Mouse (Mus musculus) heart, embryonic 14.5 days (tissue): ENCODE measurements at regions not wholly inside any gene's neighbourhood (a gene's known extent, or its start where the extent isn't known, plus 50 kb on each side); places are given as distances from the start of the nearest gene placed in this dataset.

ENCODE experiments used
- ATAC-seq: fragments of 200-750 bp; cut with Nextera tagmentation; 2 replicates; pipeline ENCODE4 v1.8.0; 2017; ENCODE audit warnings: low read depth, moderate TSS enrichment; ENCODE audit not compliant: insufficient number of reproducible peaks, insufficient read depth, low FRiP score
- H3K27ac ChIP-seq, 2 experiments: fragments of 200-500 bp in 1 of 2; fragments of 300-500 bp in 1 of 2; sonication (generic) in 1 of 2; replicated peaks in 1 of 2; 2 replicates each; pipeline ENCODE4 v1.5.1; 2012 to 2014; ENCODE audit warnings: low read depth in 2 of 2, low read length in 2 of 2, control low read depth in 1 of 2, mild to moderate bottlenecking in 1 of 2, mixed read lengths in 1 of 2; ENCODE audit not compliant: control insufficient read depth in 1 of 2, insufficient read depth in 1 of 2
- H3K27me3 ChIP-seq: fragments of 300-500 bp; sonication (generic); 2 replicates; pipeline ENCODE4 v1.6.1; 2014; ENCODE audit warnings: mild to moderate bottlenecking, low read length, control low read depth; ENCODE audit not compliant: control insufficient read depth, insufficient read depth
- H3K36me3 ChIP-seq: fragments of 300-500 bp; sonication (generic); 2 replicates; pipeline ENCODE4 v1.6.1; 2014; ENCODE audit warnings: mild to moderate bottlenecking, control low read depth, low read length, mixed read lengths; ENCODE audit not compliant: control insufficient read depth, insufficient read depth
- H3K4me1 ChIP-seq, 2 experiments: fragments of 200-500 bp in 1 of 2; fragments of 300-500 bp in 1 of 2; sonication (generic) in 1 of 2; 2 replicates each; pipeline ENCODE4 v1.6.1; 2012 to 2014; ENCODE audit warnings: low read length in 2 of 2, control low read depth in 1 of 2, mixed read lengths in 1 of 2; ENCODE audit not compliant: control insufficient read depth in 2 of 2, insufficient read depth in 2 of 2
- H3K4me2 ChIP-seq: fragments of 300-500 bp; sonication (generic); 2 replicates; pipeline ENCODE4 v1.6.1; 2014; ENCODE audit warnings: mild to moderate bottlenecking, low read length
- H3K4me3 ChIP-seq, 2 experiments: fragments of 200-500 bp in 1 of 2; fragments of 300-500 bp in 1 of 2; sonication (generic) in 1 of 2; 2 replicates each; pipeline ENCODE4 v1.5.1; 2012 to 2014; ENCODE audit warnings: low read length in 2 of 2, mild to moderate bottlenecking in 2 of 2, control low read depth in 1 of 2, low read depth in 1 of 2, moderate library complexity in 1 of 2; ENCODE audit not compliant: control insufficient read depth in 1 of 2, insufficient read depth in 1 of 2
- H3K9ac ChIP-seq: fragments of 300-500 bp; sonication (generic); 2 replicates; pipeline ENCODE4 v1.6.1; 2014; ENCODE audit warnings: mild to moderate bottlenecking, low read length
- H3K9me3 ChIP-seq: fragments of 300-500 bp; sonication (generic); 2 replicates; pipeline ENCODE4 v1.6.1; 2016; ENCODE audit warnings: low read length, control low read depth; ENCODE audit not compliant: control insufficient read depth
- WGBS: fragments of 180-500 bp; shearing (Covaris S2); extraction: QIAGEN DNeasy Blood & Tissue Kit; methylation state at CpG from one replicate; pipeline ENCODE4 v1.1.7; 2014; 5-methylcytosine and 5-hydroxymethylcytosine counted together

DNA sequence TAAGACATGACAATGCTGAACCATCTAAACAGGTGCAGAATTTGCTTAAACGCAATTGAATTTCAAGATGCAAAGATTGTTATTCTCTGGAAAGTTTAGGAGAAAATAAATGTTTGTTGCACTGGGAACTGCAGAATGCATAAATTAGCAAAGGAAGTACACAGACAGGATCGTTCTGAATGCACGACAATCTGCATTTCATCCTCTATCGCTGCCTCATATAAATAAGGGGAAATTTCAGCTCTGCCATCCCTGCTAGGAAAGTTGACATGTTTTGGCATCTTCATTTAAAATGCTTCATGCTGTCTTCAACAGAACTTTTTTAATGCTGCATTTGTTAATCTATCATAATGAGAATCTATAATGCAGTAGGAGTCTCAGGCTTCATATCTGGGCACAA, 137.6 kb downstream of the Med10 start:
- no peak overlapping the region for H3K4me2 ChIP-seq
- H3K9ac ChIP-seq = no peak overlapping the region
- no peaks in the 10 kb centered on the region for H3K36me3 ChIP-seq
- no peaks in the 10 kb centered on the region for H3K4me1 ChIP-seq
- ATAC-seq = no peak
- no peak overlapping the region for H3K27ac ChIP-seq
- WGBS = 87% methylated on average over 4 of the region's 4 CpGs
- H3K4me3 ChIP-seq = no peak overlapping the region
- no peaks in the 10 kb centered on the region for H3K27me3 ChIP-seq
- H3K9me3 ChIP-seq = no peaks in the 10 kb centered on the region

- H3K4me2 ChIP-seq = no peak overlapping the region
- ATAC-seq = no peak
- no peak overlapping the region for H3K27ac ChIP-seq
- H3K36me3 ChIP-seq = no peaks in the 10 kb centered on the region
- 12% methylated on average over 1 of the region's 1 CpGs for WGBS
- H3K4me3 ChIP-seq = no peak overlapping the region
- no peaks in the 10 kb centered on the region for H3K9me3 ChIP-seq
- H3K9ac ChIP-seq = no peak overlapping the region
- peaks cover 2 to 8% of the 10 kb centered on the region in 2 experiments; a peak in 1 of 4 replicates for H3K4me1 ChIP-seq
- H3K27me3 ChIP-seq = 0 out of 2 replicates have a peak, but pooled peaks cover 3% of the 10 kb centered on the region
Measured at GRCm38 (mm10) chr13:69944651-69945050, 142.5 kb downstream of the Med10 start.

DNA sequence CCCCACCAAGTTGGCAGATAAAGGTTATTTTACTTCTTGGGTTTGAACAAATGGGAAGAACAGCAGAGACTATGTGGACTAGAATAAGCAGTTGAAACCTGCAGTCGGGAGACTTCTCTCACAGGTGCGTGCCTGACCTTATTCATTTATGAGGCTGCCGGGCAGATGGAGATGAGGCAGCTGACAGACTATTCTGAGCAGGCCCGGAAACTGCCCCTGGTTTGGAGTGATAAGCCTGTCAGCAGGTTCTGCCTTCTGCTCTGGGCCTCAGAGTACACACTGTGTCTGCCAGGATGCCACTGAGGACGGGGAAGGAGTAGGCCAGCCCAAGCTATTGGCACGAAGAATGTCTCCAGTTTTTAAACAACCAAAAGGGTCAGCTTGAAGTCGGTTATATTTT, 144.4 kb downstream of the Med10 start:
- peaks cover 2 to 8% of the 10 kb centered on the region in 2 experiments; a peak in 1 of 4 replicates for H3K4me1 ChIP-seq
- no peak overlapping the region for H3K4me2 ChIP-seq
- WGBS = 20% methylated on average over 7 of the region's 7 CpGs
- no peak overlapping the region for H3K4me3 ChIP-seq
- ATAC-seq = no peak
- no peak overlapping the region for H3K27ac ChIP-seq
- no peaks in the 10 kb centered on the region for H3K9me3 ChIP-seq
- H3K36me3 ChIP-seq = no peaks in the 10 kb centered on the region
- no peak overlapping the region for H3K9ac ChIP-seq
- H3K27me3 ChIP-seq = 0 out of 2 replicates have a peak, but pooled peaks cover 3% of the 10 kb centered on the region

DNA sequence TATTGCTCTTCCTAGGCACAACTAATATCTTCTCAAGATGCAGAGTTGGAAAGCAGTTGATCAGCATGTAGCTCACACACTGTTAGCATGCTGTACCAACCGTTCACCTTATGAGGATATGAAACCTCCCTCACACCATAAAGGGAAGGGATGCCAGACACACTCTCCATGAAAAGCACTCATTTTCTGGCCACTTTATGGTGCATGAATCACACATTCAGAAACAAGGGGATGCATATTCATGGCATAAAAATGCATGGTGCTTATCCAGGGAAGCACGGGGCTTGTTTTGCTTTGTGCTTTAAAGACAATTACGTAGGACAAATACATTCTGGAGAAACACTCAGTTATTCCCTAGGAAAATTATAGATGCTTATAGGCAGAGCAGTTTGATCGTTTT, 149.9 kb downstream of the Med10 start:
- 75% methylated on average over 4 of the region's 4 CpGs for WGBS
- Histone ChIP-seq H3K9me3 (no peaks in the 10 kb centered on the region), H3K4me2 (no peak overlapping the region), H3K27ac (no peak overlapping the region), H3K9ac (no peak overlapping the region), H3K27me3 (no peaks in the 10 kb centered on the region), H3K36me3 (no peaks in the 10 kb centered on the region), H3K4me3 (no peak overlapping the region), H3K4me1 (peaks cover under 1% of the 10 kb centered on the region in 2 experiments; a peak in 1 of 4 replicates)
- ATAC-seq = no peak

GRCm38 (mm10) chr13:69954171-69954570, 152.0 kb downstream of the Med10 start:
- H3K9ac ChIP-seq = no peak overlapping the region
- H3K27ac ChIP-seq = no peak overlapping the region
- H3K36me3 ChIP-seq = no peaks in the 10 kb centered on the region
- WGBS = 70% methylated on average over 5 of the region's 5 CpGs
- no peak overlapping the region for H3K4me3 ChIP-seq
- H3K4me1 ChIP-seq = no peaks in the 10 kb centered on the region
- no peak overlapping the region for H3K4me2 ChIP-seq
- no peaks in the 10 kb centered on the region for H3K27me3 ChIP-seq
- no peak for ATAC-seq
- H3K9me3 ChIP-seq = no peaks in the 10 kb centered on the region

GRCm38 (mm10) chr13:69955503-69955902, 153.3 kb downstream of the Med10 start:
- no peak for ATAC-seq
- H3K27me3 ChIP-seq = no peaks in the 10 kb centered on the region
- no peaks in the 10 kb centered on the region for H3K4me1 ChIP-seq
- H3K36me3 ChIP-seq = no peaks in the 10 kb centered on the region
- H3K27ac ChIP-seq = no peak overlapping the region
- no peak overlapping the region for H3K4me2 ChIP-seq
- no peaks in the 10 kb centered on the region for H3K9me3 ChIP-seq
- H3K9ac ChIP-seq = no peak overlapping the region
- WGBS = 48% methylated on average over 2 of the region's 2 CpGs
- H3K4me3 ChIP-seq = no peak overlapping the region

DNA sequence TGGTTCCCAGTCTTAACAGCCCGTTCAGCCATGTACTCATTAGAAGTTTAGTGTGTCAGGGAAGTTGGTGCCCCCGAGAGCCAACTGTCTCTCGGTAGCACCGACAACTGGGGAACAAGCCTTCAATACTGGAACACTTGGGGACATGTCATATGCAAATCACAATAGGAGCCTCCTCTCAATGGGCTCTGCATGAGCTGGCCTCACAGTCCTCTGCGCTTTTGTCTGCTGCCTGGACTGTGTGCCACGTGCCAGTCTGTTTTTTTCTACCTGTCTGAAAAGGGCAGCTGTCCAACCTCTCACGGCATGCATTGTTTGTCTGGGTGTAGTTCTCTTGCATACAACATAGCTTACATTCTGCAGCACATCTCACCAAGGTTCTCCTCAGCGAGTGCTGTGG, 161.7 kb downstream of the Med10 start:
- 78% methylated on average over 8 of the region's 8 CpGs for WGBS
- Histone ChIP-seq H3K4me3 (no peak overlapping the region), H3K27ac (no peak overlapping the region)

GRCm38 (mm10) chr13:69971281-69972057, 169.3 kb downstream of the Med10 start:
- no peak for ATAC-seq
- WGBS = 68% methylated on average over 9 of the region's 9 CpGs

More for the DNA sequence above, 161.7 kb downstream of the Med10 start:
- H3K27me3 ChIP-seq = no peaks in the 10 kb centered on the region
- no peaks in the 10 kb centered on the region for H3K9me3 ChIP-seq
- no peak overlapping the region for H3K4me2 ChIP-seq
- no peaks in the 10 kb centered on the region for H3K36me3 ChIP-seq
- H3K9ac ChIP-seq = no peak overlapping the region
- H3K4me1 ChIP-seq = no peaks in the 10 kb centered on the region
- no peak for ATAC-seq

More at GRCm38 (mm10) chr13:69971281-69972057, 169.3 kb downstream of the Med10 start:
- Histone ChIP-seq H3K9ac (no peak overlapping the region), H3K4me2 (no peak overlapping the region), H3K36me3 (no peaks in the 10 kb centered on the region), H3K9me3 (no peaks in the 10 kb centered on the region), H3K4me1 (no peaks in the 10 kb centered on the region), H3K27ac (no peak overlapping the region), H3K4me3 (no peak overlapping the region), H3K27me3 (no peaks in the 10 kb centered on the region)
